Mouse (Mus musculus): Measurements from ENCODE around the gene Armh3. TPM values are rescaled to one million over a fixed set of nuclear protein-coding genes. Genes with fewer than 3 reads are reported as not detected.
"Not testable (repeated sequence)": the region's sequence is repeated elsewhere in the genome, so short reads cannot be mapped to it uniquely, and the experiment has no call there.

Gene Armh3
- polyA plus RNA-seq, 1 experiment = 2.1 TPM

- Histone ChIP-seq H3K4me1 (peaks cover 32% of the 10 kb centered on the region), H3K4me3 (replicated peaks) (peak within 1 kb of the TSS; percentile 1), H3K36me3 (replicated peaks; ENCODE audit: low read length) (peaks cover 19% of the 10 kb centered on the region), H3K27me3 (replicated peaks) (peaks cover 51% of the 10 kb centered on the region), H3K9me3 (no peaks in the 10 kb centered on the region)
- no peak for TF ChIP-seq FLI1 (IDR thresholded peaks at IDR 0.05; ENCODE audit: low read length)
- no peak for TF ChIP-seq GATA1 (IDR thresholded peaks at IDR 0.05; ENCODE audit: borderline replicate concordance, low read length)
Measured at GRCm38 (mm10) chr19:45815831-45816405, 182.4 kb downstream of the Armh3 start, which contains the start of gene Kcnip2. Kcnip2 (minus strand) TSS chr19:45816061.

GRCm38 (mm10) chr19:45815170-45815569 is 183.1 kb downstream of the Armh3 start:
- H3K27me3 ChIP-seq (replicated peaks) = peaks cover 53% of the 10 kb centered on the region
- peaks cover 32% of the 10 kb centered on the region for H3K4me1 ChIP-seq
- peaks cover 19% of the 10 kb centered on the region for H3K36me3 ChIP-seq (replicated peaks; ENCODE audit: low read length)
- no peaks in the 10 kb centered on the region for H3K9me3 ChIP-seq
- H3K4me3 ChIP-seq (replicated peaks) = peak overlapping the region; percentile 1
- TF ChIP-seq FLI1 (IDR thresholded peaks at IDR 0.05; ENCODE audit: low read length) = no peak
- TF ChIP-seq GATA1 (IDR thresholded peaks at IDR 0.05; ENCODE audit: borderline replicate concordance, low read length) = no peak

GRCm38 (mm10) chr19:45813801-45814200 is 184.5 kb downstream of the Armh3 start:
- Histone ChIP-seq H3K4me3 (replicated peaks) (no peak overlapping the region), H3K4me1 (peaks cover 32% of the 10 kb centered on the region), H3K36me3 (replicated peaks; ENCODE audit: low read length) (peaks cover 10% of the 10 kb centered on the region), H3K27me3 (replicated peaks) (peaks cover 55% of the 10 kb centered on the region), H3K9me3 (no peaks in the 10 kb centered on the region)
- TF ChIP-seq FLI1 (IDR thresholded peaks at IDR 0.05; ENCODE audit: low read length) (no peak), GATA1 (IDR thresholded peaks at IDR 0.05; ENCODE audit: borderline replicate concordance, low read length) (no peak)

GRCm38 (mm10) chr19:45813263-45813662 is 185.0 kb downstream of the Armh3 start:
- Histone ChIP-seq H3K4me3 (replicated peaks) (no peak overlapping the region), H3K27me3 (replicated peaks) (peaks cover 55% of the 10 kb centered on the region)

GRCm38 (mm10) chr19:45812673-45813252 is 185.5 kb downstream of the Armh3 start:
- peaks cover 55% of the 10 kb centered on the region for H3K27me3 ChIP-seq (replicated peaks)
- H3K36me3 ChIP-seq (replicated peaks; ENCODE audit: low read length) = peaks cover 2% of the 10 kb centered on the region
- TF ChIP-seq GATA1 (IDR thresholded peaks at IDR 0.05; ENCODE audit: borderline replicate concordance, low read length) (no peak), FLI1 (IDR thresholded peaks at IDR 0.05; ENCODE audit: low read length) (no peak)
- H3K4me1 ChIP-seq = peaks cover 28% of the 10 kb centered on the region
- peak overlapping the region; percentile 89 for H3K4me3 ChIP-seq (replicated peaks)
- no peaks in the 10 kb centered on the region for H3K9me3 ChIP-seq

More at GRCm38 (mm10) chr19:45813263-45813662, 185.0 kb downstream of the Armh3 start:
- no peak for TF ChIP-seq GATA1 (IDR thresholded peaks at IDR 0.05; ENCODE audit: borderline replicate concordance, low read length)
- no peak for TF ChIP-seq FLI1 (IDR thresholded peaks at IDR 0.05; ENCODE audit: low read length)
- Histone ChIP-seq H3K9me3 (no peaks in the 10 kb centered on the region), H3K36me3 (replicated peaks; ENCODE audit: low read length) (peaks cover 5% of the 10 kb centered on the region), H3K4me1 (peaks cover 26% of the 10 kb centered on the region)

GRCm38 (mm10) chr19:45812115-45812514 is 186.2 kb downstream of the Armh3 start:
- no peaks in the 10 kb centered on the region for H3K36me3 ChIP-seq (replicated peaks; ENCODE audit: low read length)
- H3K9me3 ChIP-seq = no peaks in the 10 kb centered on the region
- peaks cover 34% of the 10 kb centered on the region for H3K4me1 ChIP-seq
- peaks cover 51% of the 10 kb centered on the region for H3K27me3 ChIP-seq (replicated peaks)
- H3K4me3 ChIP-seq (replicated peaks) = peak overlapping the region; percentile 89
- TF ChIP-seq GATA1 (IDR thresholded peaks at IDR 0.05; ENCODE audit: borderline replicate concordance, low read length) = no peak
- TF ChIP-seq FLI1 (IDR thresholded peaks at IDR 0.05; ENCODE audit: low read length) = no peak

- Histone ChIP-seq H3K36me3 (replicated peaks; ENCODE audit: low read length) (no peaks in the 10 kb centered on the region), H3K9me3 (no peaks in the 10 kb centered on the region), H3K27me3 (replicated peaks) (peaks cover 43% of the 10 kb centered on the region), H3K4me3 (replicated peaks) (no peak overlapping the region), H3K4me1 (peaks cover 34% of the 10 kb centered on the region)
- no peak for TF ChIP-seq GATA1 (IDR thresholded peaks at IDR 0.05; ENCODE audit: borderline replicate concordance, low read length)
- TF ChIP-seq FLI1 (IDR thresholded peaks at IDR 0.05; ENCODE audit: low read length) = no peak
Measured at GRCm38 (mm10) chr19:45811028-45811674, 187.1 kb downstream of the Armh3 start.

GRCm38 (mm10) chr19:45807732-45808131 is 190.6 kb downstream of the Armh3 start:
- TF ChIP-seq GATA1 (IDR thresholded peaks at IDR 0.05; ENCODE audit: borderline replicate concordance, low read length) (no peak), FLI1 (IDR thresholded peaks at IDR 0.05; ENCODE audit: low read length) (no peak)
- Histone ChIP-seq H3K36me3 (replicated peaks; ENCODE audit: low read length) (no peaks in the 10 kb centered on the region), H3K4me1 (peaks cover 47% of the 10 kb centered on the region)

GRCm38 (mm10) chr19:45805817-45806216 is 192.5 kb downstream of the Armh3 start:
- not testable (repeated sequence) for H3K4me3 ChIP-seq (replicated peaks); H3K9me3 ChIP-seq; H3K36me3 ChIP-seq (replicated peaks; ENCODE audit: low read length)
- peaks cover 14% of the 10 kb centered on the region for H3K27me3 ChIP-seq (replicated peaks)
- peaks cover 43% of the 10 kb centered on the region for H3K4me1 ChIP-seq

More at GRCm38 (mm10) chr19:45807732-45808131, 190.6 kb downstream of the Armh3 start:
- H3K27me3 ChIP-seq (replicated peaks) = peaks cover 25% of the 10 kb centered on the region
- no peaks in the 10 kb centered on the region for H3K9me3 ChIP-seq
- H3K4me3 ChIP-seq (replicated peaks) = no peak overlapping the region

Data from megakaryocyte, embryonic 14.5 days (primary cell).